Mouse (Mus musculus) left cerebral cortex, adult 2 months (tissue): ENCODE data around the gene Ppp1r12b. TPM values are rescaled to one million over a fixed set of nuclear protein-coding genes. Genes with fewer than 3 reads are reported as not detected.

ENCODE experiments used
- DNase-seq, 2 experiments: peaks; one replicate each; pipeline ENCODE4 v3.0.0; 2021 to 2022; ENCODE audit warnings: low spot score in 2 of 2, mixed read lengths in 1 of 2; ENCODE audit errors: extremely low spot score in 1 of 2
- H3K27ac ChIP-seq: fragments of 200-600 bp; 2 replicates; pipeline ENCODE4 v1.8.1; 2022
- H3K4me3 ChIP-seq: fragments of 200-600 bp; 2 replicates; pipeline ENCODE4 v1.8.1; 2022
- CTCF ChIP-seq: fragments of 200-600 bp; IDR thresholded peaks from 2 replicates; pipeline ENCODE4 v1.8.1; 2022; ENCODE audit warnings: antibody characterized with exemption, mild to moderate bottlenecking, moderate library complexity
- intact Hi-C: fragments of 180-260 bp; cut with DNase I; formaldehyde crosslinking; loops from one replicate; pipeline ENCODE4 v1.15.1; 2025
- total RNA-seq, 2 experiments: library from RNA; stranded (reverse); gene quantifications; 2 replicates each; pipeline ENCODE4 v1.2.3; 2021

Gene Ppp1r12b
- total RNA-seq, 2 experiments from 2014 or later = 80.2 to 82.0 TPM

GRCm38 (mm10) chr1:134766448-134766847, 189.3 kb downstream of the Ppp1r12b start:
- intact Hi-C loops = no loop called here
- DNase-seq = no peak
- Histone ChIP-seq H3K4me3 (no peak overlapping the region), H3K27ac (no peak overlapping the region)
- no peak for TF ChIP-seq CTCF

GRCm38 (mm10) chr1:134764831-134765458, 190.8 kb downstream of the Ppp1r12b start:
- no peak for TF ChIP-seq CTCF
- intact Hi-C loops = no loop called here
- DNase-seq = no peak
- Histone ChIP-seq H3K27ac (no peak overlapping the region), H3K4me3 (no peak overlapping the region)

- no peak for DNase-seq
- intact Hi-C loops = no loop called here
- Histone ChIP-seq H3K27ac (no peak overlapping the region), H3K4me3 (no peak overlapping the region)
- TF ChIP-seq CTCF = no peak
These were observed 191.8 kb downstream of the Ppp1r12b start for GRCm38 (mm10) chr1:134763776-134764438.

GRCm38 (mm10) chr1:134763250-134763649, 192.5 kb downstream of the Ppp1r12b start:
- no peak for TF ChIP-seq CTCF
- Histone ChIP-seq H3K4me3 (no peak overlapping the region), H3K27ac (no peak overlapping the region)
- intact Hi-C loops = no loop called here
- DNase-seq = no peak

GRCm38 (mm10) chr1:134761534-134761933, 194.2 kb downstream of the Ppp1r12b start:
- H3K4me3 ChIP-seq = no peak overlapping the region
- no peak overlapping the region for H3K27ac ChIP-seq
- intact Hi-C loops = no loop called here
- TF ChIP-seq CTCF = no peak
- DNase-seq = no peak

- no peak for TF ChIP-seq CTCF
- DNase-seq = no peak
- Histone ChIP-seq H3K27ac (no peak overlapping the region), H3K4me3 (no peak overlapping the region)
- intact Hi-C loops = no loop called here
These were observed 195.1 kb downstream of the Ppp1r12b start for GRCm38 (mm10) chr1:134760642-134761041.

GRCm38 (mm10) chr1:134759133-134759532, 196.6 kb downstream of the Ppp1r12b start:
- intact Hi-C loops = no loop called here
- no peak for TF ChIP-seq CTCF

GRCm38 (mm10) chr1:134757230-134757629, 198.5 kb downstream of the Ppp1r12b start:
- Histone ChIP-seq H3K4me3 (no peak overlapping the region), H3K27ac (peak overlapping the region; percentile 76)
- no peak for DNase-seq
- TF ChIP-seq CTCF = no peak
- intact Hi-C loops = no loop called here

More at GRCm38 (mm10) chr1:134759133-134759532, 196.6 kb downstream of the Ppp1r12b start:
- H3K27ac ChIP-seq = no peak overlapping the region
- H3K4me3 ChIP-seq = no peak overlapping the region
- no peak for DNase-seq

- DNase-seq = no peak
- peak overlapping the region; percentile 76 for H3K27ac ChIP-seq
These were observed 199.4 kb downstream of the Ppp1r12b start for GRCm38 (mm10) chr1:134756190-134756873.

GRCm38 (mm10) chr1:134755548-134756189, 200.1 kb downstream of the Ppp1r12b start:
- Histone ChIP-seq H3K27ac (peak overlapping the region; percentile 53), H3K4me3 (no peak overlapping the region)
- intact Hi-C loops = no loop called here
- DNase-seq = no peak
- no peak for TF ChIP-seq CTCF

More at GRCm38 (mm10) chr1:134756190-134756873, 199.4 kb downstream of the Ppp1r12b start:
- TF ChIP-seq CTCF = no peak
- H3K4me3 ChIP-seq = no peak overlapping the region
- intact Hi-C loops = no loop called here

GRCm38 (mm10) chr1:134754818-134755217, 200.9 kb downstream of the Ppp1r12b start:
- intact Hi-C loops = no loop called here
- Histone ChIP-seq H3K4me3 (no peak overlapping the region), H3K27ac (no peak overlapping the region)
- DNase-seq = no peak
- no peak for TF ChIP-seq CTCF
